Mouse (Mus musculus) spleen, postnatal 36 days (tissue): ENCODE data around the gene Lrrc75a.
A peak's percentile ranks its signal among the peaks of the same experiment; 100 is the strongest.

ENCODE experiments used
- DNase-seq, 2 experiments: peaks; one replicate each; pipeline ENCODE4 v3.0.0; 2022; ENCODE audit warnings: low spot score in 2 of 2, mixed read lengths in 1 of 2

The Lrrc75a gene

DNA sequence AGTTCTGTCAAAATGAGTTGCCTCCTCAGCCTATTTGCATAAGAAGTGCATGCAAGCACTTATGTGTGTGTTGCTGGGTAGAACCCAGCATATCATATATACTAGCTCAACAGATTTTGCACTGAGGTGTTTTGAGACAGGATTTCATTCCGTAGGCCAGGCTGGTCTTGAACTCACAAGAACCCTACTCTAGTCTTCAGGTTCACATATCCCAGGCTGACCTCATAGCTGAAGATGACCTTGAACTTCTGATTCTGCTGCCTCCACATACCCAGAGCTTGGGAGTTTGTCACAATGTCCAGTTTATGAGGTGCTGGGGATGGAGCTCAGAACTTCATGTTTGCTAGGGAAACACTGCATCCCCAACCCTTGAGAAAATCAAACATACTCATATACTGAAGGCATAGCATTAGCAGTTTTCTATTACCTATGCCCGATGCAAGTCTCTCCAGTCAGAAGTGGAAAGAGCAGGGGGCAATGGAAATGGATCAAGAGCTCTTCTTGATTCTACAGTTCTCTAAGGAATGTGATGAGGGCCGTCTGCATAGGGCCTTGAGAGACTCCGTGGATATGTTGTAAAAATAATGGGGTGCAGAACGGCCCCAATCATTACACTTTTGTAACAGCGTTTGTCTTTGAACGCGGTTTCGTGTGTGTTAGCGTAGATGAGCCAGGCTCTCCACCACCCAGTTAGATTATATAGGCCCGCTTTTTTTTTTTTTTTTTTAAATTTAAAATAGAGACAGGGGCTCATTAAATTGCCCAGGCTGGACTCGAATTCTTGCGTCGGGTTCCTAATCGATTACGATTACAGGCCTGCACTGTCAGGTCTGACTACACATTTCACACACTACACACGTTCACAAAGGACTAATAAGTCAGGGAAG, 46.3 kb downstream of the Lrrc75a start:
- peak in 1 of 2 experiments; percentile 33 for DNase-seq

- peak; percentile 21 to 27 for DNase-seq
Observed at GRCm38 (mm10) chr11:62598571-62598970, 49.8 kb downstream of the Lrrc75a start.

DNA sequence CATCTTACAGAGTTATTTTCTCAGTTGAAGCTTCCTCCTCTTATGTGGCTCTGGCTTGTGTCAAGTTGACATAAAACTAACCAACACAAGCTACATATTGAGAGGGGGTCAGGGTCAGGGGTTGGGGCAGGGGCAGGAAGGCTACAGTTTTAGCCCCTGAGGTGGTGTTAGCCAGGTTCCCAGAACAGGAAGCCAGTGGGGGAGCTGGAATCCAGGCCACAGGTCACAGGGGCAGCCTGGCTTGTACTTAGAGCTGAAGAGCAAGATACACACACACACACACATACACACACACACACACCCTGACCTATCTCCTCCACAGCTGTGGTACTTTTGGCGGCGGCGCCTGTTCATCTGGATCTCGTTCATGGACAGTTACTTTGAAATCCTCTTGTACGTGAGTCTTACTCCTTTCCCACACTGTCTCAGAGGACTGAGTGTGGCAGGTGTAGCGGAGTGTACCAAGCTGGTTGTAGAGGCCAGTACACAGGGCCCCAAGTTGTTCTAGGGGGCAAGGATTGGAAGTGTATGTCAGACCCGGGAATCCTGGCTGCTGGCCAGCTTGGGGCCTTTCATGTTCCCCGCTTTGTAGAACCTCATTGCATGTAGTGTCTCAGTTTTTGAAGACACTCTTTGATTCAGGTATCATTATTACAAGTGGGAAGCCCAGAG, 56.3 kb downstream of the Lrrc75a start:
- no peak for DNase-seq

DNA sequence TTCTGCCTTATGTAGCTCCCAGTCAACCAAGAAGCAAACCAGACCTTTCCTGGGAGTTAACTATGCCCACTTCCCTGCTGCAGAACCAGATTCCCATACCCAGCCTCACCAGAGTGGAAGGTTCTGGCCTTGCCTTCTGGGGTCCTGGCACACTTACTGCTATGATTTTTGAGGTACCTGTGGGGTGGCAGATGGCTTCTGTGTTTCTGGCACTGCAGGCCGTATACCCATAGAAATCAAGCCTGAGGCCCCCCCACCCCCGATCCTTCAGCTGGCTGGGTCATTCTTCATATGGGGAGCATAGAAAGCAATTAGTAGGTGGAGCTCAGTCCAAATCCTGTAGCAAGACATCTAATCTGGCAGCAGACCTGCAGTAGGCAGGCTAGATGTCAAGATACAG, 57.3 kb downstream of the Lrrc75a start:
- no peak for DNase-seq

DNA sequence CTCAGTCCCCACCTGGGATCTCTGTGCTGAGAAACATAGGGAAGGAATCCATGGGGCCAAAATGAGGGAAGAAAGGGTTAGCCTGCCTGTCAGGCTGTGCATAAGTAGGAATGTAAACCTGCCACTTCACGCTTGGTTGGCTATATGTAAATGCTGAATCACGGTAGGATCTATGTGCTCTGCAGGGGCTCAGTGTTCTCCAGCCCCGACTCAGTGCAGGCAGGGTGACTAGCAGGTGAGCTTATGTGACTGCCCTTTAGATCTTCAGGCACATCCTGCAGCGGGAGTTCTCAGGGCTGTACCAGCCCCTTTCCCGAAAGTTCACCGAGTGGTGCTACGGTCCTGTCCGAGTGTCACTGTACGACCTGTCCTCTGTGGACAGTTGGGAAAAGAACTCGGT, 58.9 kb downstream of the Lrrc75a start:
- no peak for DNase-seq

DNA sequence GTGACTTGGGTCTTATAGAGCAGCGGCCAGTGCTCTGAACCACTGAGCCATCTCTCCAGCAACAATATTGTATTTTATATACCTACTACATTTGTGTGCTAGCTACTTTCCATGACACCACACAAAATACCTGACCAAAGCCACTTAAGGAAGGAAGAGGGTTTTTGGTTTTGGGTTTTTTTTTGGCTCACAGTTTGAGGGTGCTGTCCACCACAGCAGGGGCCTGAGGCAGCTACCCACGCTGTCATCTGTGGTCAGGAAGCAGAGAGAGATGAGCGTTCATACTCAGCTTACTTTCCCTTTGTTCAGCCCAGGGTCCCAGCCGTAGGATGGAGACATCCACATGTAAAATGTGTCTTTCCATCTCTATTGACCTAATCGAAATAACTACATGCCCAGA, 61.3 kb downstream of the Lrrc75a start:
- no peak for DNase-seq

DNA sequence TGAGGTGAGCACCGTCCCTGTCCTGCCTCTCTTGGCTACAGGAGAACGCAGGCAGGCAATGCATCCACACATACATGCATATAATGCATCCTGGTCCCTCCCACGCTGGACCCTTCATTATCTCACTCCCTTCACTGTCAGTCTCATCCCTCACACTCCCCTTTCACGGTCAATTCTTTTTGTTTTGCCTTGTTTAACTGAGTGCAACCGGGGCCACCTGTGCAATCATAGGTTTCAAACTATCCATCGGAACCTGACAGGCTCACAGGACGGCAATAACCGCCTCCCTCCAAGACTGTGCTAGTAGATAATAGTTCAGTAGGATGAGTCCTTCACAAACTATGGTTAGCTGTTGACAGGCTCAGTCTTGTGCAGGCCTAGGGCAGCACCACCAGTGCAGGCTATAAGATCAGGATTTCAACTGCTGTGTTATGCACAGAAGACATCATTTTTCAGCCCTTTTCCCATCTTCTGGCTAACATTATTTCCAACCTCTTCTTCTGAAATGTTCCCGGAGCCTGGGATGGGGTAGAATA, 63.6 kb downstream of the Lrrc75a start:
- DNase-seq, result no peak

- no peak for DNase-seq
Observed at GRCm38 (mm10) chr11:62583031-62583430, 65.3 kb downstream of the Lrrc75a start.

- peak; percentile 78 to 82 for DNase-seq
Observed at GRCm38 (mm10) chr11:62576530-62577152, 71.7 kb downstream of the Lrrc75a start.

DNA sequence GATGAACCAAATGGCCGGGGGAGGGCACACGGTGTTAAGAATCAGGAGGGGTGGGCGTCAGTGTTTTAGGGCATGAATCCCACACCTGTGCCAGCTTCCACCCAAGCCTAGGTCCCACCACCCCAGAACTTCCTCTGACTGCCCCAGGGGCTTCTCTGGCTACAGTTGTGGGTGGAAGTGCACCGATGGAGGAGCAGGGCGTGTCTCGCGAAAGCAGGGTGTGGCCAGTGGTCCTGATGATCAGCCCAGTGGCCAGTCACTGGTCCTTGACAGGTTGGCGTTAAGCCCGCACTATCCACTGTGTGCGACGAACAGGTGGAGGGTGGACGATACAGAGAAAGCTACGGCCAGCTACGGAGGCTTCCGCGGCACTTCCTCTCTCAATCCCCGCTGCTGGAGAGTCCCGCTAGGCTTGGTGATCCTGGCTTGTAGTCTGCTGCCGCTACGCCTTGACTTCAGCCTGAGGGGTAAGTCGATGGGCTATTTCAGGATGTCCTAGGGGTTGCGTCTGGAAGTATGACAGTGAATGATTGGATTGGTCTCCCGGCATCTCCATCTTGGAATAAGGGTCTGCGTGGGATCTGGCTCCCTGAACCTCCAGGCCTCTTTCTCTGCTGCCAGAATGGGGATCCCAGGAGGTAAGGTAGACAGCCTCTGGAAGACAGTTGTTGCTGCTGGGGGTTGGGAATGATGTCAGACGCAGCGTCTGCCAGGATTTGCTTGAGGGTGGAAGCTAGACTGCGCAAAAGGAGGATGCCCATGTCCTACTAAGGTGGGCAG, 72.5 kb downstream of the Lrrc75a start:
- DNase-seq, result peak; percentile 56 to 57

DNA sequence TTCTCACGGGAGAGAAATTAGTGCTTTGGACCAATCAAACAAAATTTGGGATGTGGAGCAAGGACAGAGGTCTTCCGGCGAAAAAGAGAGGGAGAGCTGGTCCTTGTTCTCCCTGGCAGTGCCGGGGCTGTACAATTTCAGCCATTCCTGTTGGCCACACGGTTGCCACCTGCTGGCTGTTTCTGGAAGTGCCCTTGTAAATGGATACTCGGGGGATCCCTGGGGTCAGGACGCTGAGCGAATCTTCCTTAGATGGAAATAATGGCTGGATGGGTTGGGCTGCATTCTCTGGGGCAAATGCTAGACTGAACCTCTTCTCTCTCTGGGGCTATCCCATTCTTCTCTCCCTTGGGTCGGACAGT, 73.0 kb downstream of the Lrrc75a start:
- DNase-seq, result peak; percentile 77 to 86

- no peak for DNase-seq
Observed at GRCm38 (mm10) chr11:62574703-62575085, 73.6 kb downstream of the Lrrc75a start.

GRCm38 (mm10) chr11:62573959-62574702, 74.2 kb downstream of the Lrrc75a start, which contains the start of gene Trpv2:
Trpv2 (plus strand) TSS chr11:62574486.
- peak; percentile 62 to 63 for DNase-seq

DNA sequence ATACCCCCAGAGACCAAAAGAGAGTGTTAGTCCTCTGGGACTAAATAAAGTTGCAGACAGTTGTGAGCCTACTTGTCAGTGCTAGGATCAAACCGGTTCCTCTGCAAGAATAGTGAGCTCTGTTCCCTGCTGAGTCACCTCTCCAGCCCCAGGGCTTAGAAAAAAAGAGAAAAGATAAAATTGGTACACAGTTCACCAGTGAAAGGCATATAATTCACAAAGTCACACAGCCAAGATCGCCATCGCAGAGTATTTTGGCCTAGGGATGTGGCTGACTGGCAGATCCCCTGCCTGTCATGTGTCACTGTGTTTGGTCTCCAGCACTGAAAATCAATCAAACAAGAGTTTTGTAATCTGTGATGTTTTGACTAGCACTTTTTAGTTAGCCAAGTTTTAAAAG, 80.0 kb downstream of the Lrrc75a start:
- DNase-seq, result no peak

- DNase-seq, result no peak
Observed at GRCm38 (mm10) chr11:62566211-62566610, 82.1 kb downstream of the Lrrc75a start.

DNA sequence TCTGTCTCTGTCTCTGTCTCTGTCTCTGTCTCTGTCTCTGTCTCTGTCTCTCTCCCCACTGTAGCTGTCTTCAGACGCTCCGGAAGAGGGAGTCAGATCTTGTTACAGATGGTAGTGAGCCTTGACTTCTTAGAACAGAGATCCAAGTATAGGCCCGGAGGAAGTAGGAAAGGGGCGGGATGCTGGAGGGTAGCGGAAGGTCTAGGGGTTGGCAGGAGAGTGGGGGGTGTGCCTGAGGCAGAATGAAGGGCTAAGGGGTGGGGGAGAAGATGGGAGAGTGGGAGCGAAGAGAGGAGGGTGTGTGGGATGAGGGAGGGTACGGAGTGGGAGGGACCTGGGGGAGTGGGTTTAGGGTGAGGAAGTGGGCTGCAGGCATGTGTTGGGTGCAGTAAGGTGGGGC, 82.6 kb downstream of the Lrrc75a start:
- no peak for DNase-seq

DNA sequence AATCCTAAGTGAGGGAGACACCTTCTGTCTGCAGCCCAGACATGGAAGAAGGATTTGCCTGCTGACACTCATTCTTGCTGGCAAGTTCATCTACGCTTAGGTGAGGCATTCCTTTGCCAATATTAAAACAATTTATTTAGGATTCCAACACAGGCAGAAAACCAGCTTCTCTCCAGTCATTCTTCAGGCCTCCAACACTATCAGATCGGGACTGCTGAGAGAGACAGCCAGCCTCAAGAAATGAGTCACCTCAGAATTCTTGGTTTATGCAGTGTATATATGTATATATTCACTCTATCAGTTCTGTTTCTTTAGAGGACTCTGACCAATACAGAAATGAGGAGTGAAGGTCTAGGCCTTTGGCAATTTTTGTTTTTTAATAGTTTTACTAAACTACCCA, 84.7 kb downstream of the Lrrc75a start:
- no peak for DNase-seq

GRCm38 (mm10) chr11:62560463-62561016, 87.8 kb downstream of the Lrrc75a start:
- no peak for DNase-seq

DNA sequence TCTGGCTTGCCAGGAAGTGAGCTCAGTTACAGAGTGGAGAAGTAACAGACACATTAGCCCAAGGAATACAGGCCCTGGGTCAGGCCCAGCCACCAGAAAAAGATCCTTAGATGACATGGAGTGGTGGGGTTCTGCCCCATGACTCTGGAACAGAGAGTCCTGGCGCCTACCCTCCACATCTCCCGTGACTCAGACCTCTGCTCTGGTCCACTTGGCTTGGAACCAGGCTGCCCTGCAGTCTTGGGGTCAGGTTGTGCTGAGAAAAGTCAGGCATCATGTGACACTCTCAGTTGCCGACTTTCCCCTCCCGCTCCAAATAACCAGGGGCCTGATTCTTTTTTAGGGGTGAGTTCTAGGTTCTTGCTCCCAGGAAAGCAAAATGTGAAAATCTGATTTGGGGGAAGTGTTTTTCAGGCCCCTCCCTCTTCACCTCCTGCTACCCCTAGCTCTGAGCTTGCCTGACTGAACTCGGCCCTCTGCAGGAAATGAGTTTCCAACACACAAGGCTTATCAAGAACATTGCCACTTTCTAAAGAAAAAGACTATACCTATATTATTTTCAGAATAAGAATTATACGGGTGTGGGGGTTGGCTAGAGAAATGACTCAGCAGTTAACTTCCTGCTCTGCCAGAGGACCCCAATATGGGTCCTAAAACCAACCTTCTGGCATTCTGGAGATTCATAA, 89.2 kb downstream of the Lrrc75a start:
- DNase-seq, result no peak

- DNase-seq, result no peak
Observed at GRCm38 (mm10) chr11:62558152-62558551, 90.2 kb downstream of the Lrrc75a start.
